Mouse (Mus musculus) kidney, postnatal 0 days (tissue): ENCODE measurements at regions not wholly inside any gene's neighbourhood (a gene's known extent, or its start where the extent isn't known, plus 50 kb on each side); places are given as distances from the start of the nearest gene placed in this dataset.
A peak's percentile ranks its signal among the peaks of the same experiment; 100 is the strongest.

Experiments used
- ATAC-seq: fragments of 200-750 bp; cut with Nextera tagmentation; replicated peaks from 2 replicates; pipeline ENCODE4 v1.8.0; 2017; ENCODE audit warnings: low read depth, moderate number of reproducible peaks, moderate TSS enrichment, moderate library complexity; ENCODE audit not compliant: low FRiP score
- DNase-seq: peaks from one replicate; pipeline ENCODE4 v3.0.0-alpha.2; 2016; ENCODE audit warnings: low spot score
- H3K27ac ChIP-seq: fragments of 300-500 bp; sonication (generic); 2 replicates; pipeline ENCODE4 v1.5.1; 2014; ENCODE audit warnings: mild to moderate bottlenecking
- H3K27me3 ChIP-seq: fragments of 300-500 bp; sonication (generic); 2 replicates; pipeline ENCODE4 v1.6.1; 2014; ENCODE audit warnings: low read length, mixed read lengths; ENCODE audit not compliant: insufficient read depth
- H3K36me3 ChIP-seq: fragments of 300-500 bp; sonication (generic); 2 replicates; pipeline ENCODE4 v1.6.1; 2014; ENCODE audit warnings: low read length, mixed read lengths; ENCODE audit not compliant: insufficient read depth
- H3K4me1 ChIP-seq: fragments of 300-500 bp; sonication (generic); replicated peaks from 2 replicates; pipeline ENCODE4 v1.6.1; 2014; ENCODE audit warnings: antibody characterized with exemption, low read length, mixed read lengths; ENCODE audit not compliant: insufficient read depth
- H3K4me2 ChIP-seq: fragments of 300-500 bp; sonication (generic); 2 replicates; pipeline ENCODE4 v1.6.1; 2014; ENCODE audit warnings: mild to moderate bottlenecking, low read length, moderate library complexity, mixed read lengths
- H3K4me3 ChIP-seq: fragments of 300-500 bp; sonication (generic); replicated peaks from 2 replicates; pipeline ENCODE4 v1.5.1; 2014; ENCODE audit warnings: low read depth, low read length
- H3K9ac ChIP-seq: fragments of 300-500 bp; sonication (generic); 2 replicates; pipeline ENCODE4 v1.6.1; 2014; ENCODE audit warnings: low read depth, low read length
- H3K9me3 ChIP-seq: fragments of 300-500 bp; sonication (generic); replicated peaks from 2 replicates; pipeline ENCODE4 v1.6.1; 2016; ENCODE audit warnings: low read length, inconsistent platforms, mixed read lengths
- CTCF ChIP-seq: IDR thresholded peaks from 2 replicates; pipeline ENCODE4 v1.5.1; 2016; ENCODE audit warnings: antibody characterized with exemption, low read depth, mild to moderate bottlenecking, moderate library complexity
- WGBS: fragments of 180-500 bp; shearing (Covaris S2); extraction: QIAGEN DNeasy Blood & Tissue Kit; methylation state at CpG from one replicate; pipeline ENCODE4 v1.1.7; 2014; 5-methylcytosine and 5-hydroxymethylcytosine counted together

GRCm38 (mm10) chr6:98555702-98556101 is 213.1 kb upstream of the Gm765 start:
- Histone ChIP-seq H3K4me2 (no peak overlapping the region), H3K4me3 (no peak overlapping the region), H3K4me1 (no peaks in the 10 kb centered on the region), H3K9me3 (no peaks in the 10 kb centered on the region), H3K27ac (no peak overlapping the region), H3K9ac (no peak overlapping the region), H3K36me3 (no peaks in the 10 kb centered on the region), H3K27me3 (no peaks in the 10 kb centered on the region)
- ATAC-seq (no peak), DNase-seq (no peak)
- 91% methylated on average over 1 of the region's 1 CpGs for WGBS
- no peak for TF ChIP-seq CTCF

GRCm38 (mm10) chr6:98553922-98554321 is 211.4 kb upstream of the Gm765 start:
- Histone ChIP-seq H3K4me3 (no peak overlapping the region), H3K4me2 (no peak overlapping the region), H3K27ac (no peak overlapping the region), H3K36me3 (no peaks in the 10 kb centered on the region), H3K27me3 (no peaks in the 10 kb centered on the region), H3K9ac (no peak overlapping the region), H3K4me1 (no peaks in the 10 kb centered on the region), H3K9me3 (no peaks in the 10 kb centered on the region)
- ATAC-seq (no peak), DNase-seq (no peak)
- no peak for TF ChIP-seq CTCF
- WGBS, result 72% methylated on average over 1 of the region's 1 CpGs

DNA sequence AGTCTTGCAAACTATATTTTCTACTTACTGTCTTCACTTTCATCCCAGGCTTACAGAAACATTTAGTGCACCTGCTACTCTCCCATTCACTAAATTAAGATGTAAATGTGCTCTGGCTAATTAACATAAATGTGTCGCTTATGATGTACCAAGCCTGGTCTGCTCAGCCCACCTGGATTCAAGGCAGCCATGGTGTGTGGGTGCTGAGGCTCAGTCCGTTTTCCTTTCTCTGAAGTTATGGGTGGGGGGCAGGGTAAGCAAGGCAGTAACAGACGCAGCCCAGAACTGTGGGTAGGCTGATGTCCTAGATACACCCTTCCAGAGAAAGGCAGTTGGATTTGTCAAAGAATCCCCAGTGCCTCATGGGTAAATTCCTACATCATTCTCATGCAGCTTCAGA is 209.2 kb upstream of the Gm765 start:
- Histone ChIP-seq H3K27me3 (no peaks in the 10 kb centered on the region), H3K4me2 (no peak overlapping the region), H3K9me3 (no peaks in the 10 kb centered on the region), H3K36me3 (no peaks in the 10 kb centered on the region), H3K4me3 (no peak overlapping the region), H3K9ac (no peak overlapping the region), H3K4me1 (no peaks in the 10 kb centered on the region), H3K27ac (no peak overlapping the region)
- TF ChIP-seq CTCF, result no peak
- 79% methylated on average over 3 of the region's 3 CpGs for WGBS
- ATAC-seq (no peak), DNase-seq (no peak)

GRCm38 (mm10) chr6:98526882-98527440 is 184.4 kb upstream of the Gm765 start:
- H3K27me3 ChIP-seq, result peaks cover 4% of the 10 kb centered on the region; the same call in 1 of the 2 replicates
- no peaks in the 10 kb centered on the region for H3K36me3 ChIP-seq
- H3K4me2 ChIP-seq, result no peak overlapping the region
- H3K27ac ChIP-seq, result no peak overlapping the region
- H3K9me3 ChIP-seq, result no peaks in the 10 kb centered on the region
- TF ChIP-seq CTCF, result no peak
- no peaks in the 10 kb centered on the region for H3K4me1 ChIP-seq
- no peak overlapping the region for H3K4me3 ChIP-seq
- ATAC-seq (no peak), DNase-seq (no peak)
- H3K9ac ChIP-seq, result no peak overlapping the region
- 62% methylated on average over 15 of the region's 15 CpGs for WGBS

GRCm38 (mm10) chr6:98525286-98525685 is 182.7 kb upstream of the Gm765 start:
- WGBS, result 2% methylated on average over 6 of the region's 6 CpGs
- DNase-seq, result peak; percentile 79
- no peaks in the 10 kb centered on the region for H3K36me3 ChIP-seq
- no peaks in the 10 kb centered on the region for H3K9me3 ChIP-seq
- no peak for ATAC-seq
- no peak overlapping the region for H3K27ac ChIP-seq
- H3K27me3 ChIP-seq, result peaks cover 4% of the 10 kb centered on the region; the same call in 1 of the 2 replicates
- peak overlapping the region; percentile 22; the same call in 1 of the 2 replicates for H3K4me2 ChIP-seq
- H3K4me3 ChIP-seq, result no peak overlapping the region
- TF ChIP-seq CTCF, result peak; percentile 94
- no peaks in the 10 kb centered on the region for H3K4me1 ChIP-seq
- no peak overlapping the region for H3K9ac ChIP-seq

- Histone ChIP-seq H3K4me1 (no peaks in the 10 kb centered on the region), H3K4me2 (no peak overlapping the region)
- ATAC-seq, result no peak
These were observed 182.1 kb upstream of the Gm765 start for GRCm38 (mm10) chr6:98524659-98525058.

DNA sequence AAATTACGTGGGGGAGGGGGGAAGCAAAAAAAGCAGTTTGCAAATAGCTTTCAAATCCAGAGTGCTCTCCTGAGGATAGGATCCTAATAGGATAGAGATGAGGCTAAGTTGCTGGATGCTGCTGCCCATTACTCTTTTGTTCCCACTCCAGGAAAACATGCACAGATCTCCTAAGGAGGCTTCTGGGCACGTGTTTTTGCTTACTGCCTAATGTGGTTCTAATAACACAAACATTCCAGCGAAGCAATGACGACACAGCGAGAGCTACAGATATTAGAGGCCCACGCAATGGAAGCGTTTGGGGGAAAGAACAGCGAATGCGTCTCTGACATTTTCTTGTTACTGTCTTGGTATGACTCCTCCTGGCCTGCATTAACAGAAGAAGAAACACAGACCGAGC is 179.0 kb upstream of the Gm765 start:
- WGBS, result 84% methylated on average over 10 of the region's 10 CpGs
- DNase-seq, result no peak
- no peak overlapping the region for H3K4me3 ChIP-seq

More at GRCm38 (mm10) chr6:98524659-98525058, 182.1 kb upstream of the Gm765 start:
- no peak for TF ChIP-seq CTCF
- DNase-seq, result peak; percentile 55
- H3K27ac ChIP-seq, result no peak overlapping the region
- H3K27me3 ChIP-seq, result peaks cover 4% of the 10 kb centered on the region; the same call in 1 of the 2 replicates
- no peak overlapping the region for H3K9ac ChIP-seq
- no peaks in the 10 kb centered on the region for H3K9me3 ChIP-seq
- WGBS, result 24% methylated on average over 2 of the region's 2 CpGs
- H3K4me3 ChIP-seq, result no peak overlapping the region
- H3K36me3 ChIP-seq, result no peaks in the 10 kb centered on the region

More for the DNA sequence above, 179.0 kb upstream of the Gm765 start:
- Histone ChIP-seq H3K27ac (no peak overlapping the region), H3K4me1 (no peaks in the 10 kb centered on the region), H3K9me3 (no peaks in the 10 kb centered on the region), H3K27me3 (peaks cover 4% of the 10 kb centered on the region; the same call in 1 of the 2 replicates), H3K36me3 (no peaks in the 10 kb centered on the region), H3K4me2 (no peak overlapping the region), H3K9ac (no peak overlapping the region)
- ATAC-seq, result no peak
- no peak for TF ChIP-seq CTCF
